ENCODE assay signal across 21 mouse cellular contexts in genomic region chr10:21979286-21979965, GRCm38 (mm10).
DNase-seq lines count a peak whose midpoint lies in the region; ATAC-seq lines count a peak whose summit lies in the region.
"Had no signal": no experiment of that assay in that cellular context is flagged by ENCODE, and none has a peak within 500 bp of the region (broad histone marks: within the 10 kb centered on the region; RNA-seq: fewer than 3 reads in every experiment).

No protein-coding gene starts in this region.

- peaks cover 14% of the 10 kb centered on the region for H3K4me1 ChIP-seq in heart, embryonic 11.5 days (ENCODE audit: control insufficient read depth, insufficient read depth, low read length)
- H3K4me1 ChIP-seq: embryonic facial prominence, embryonic 10.5 days; hindbrain, embryonic 13.5 days had no signal

- no peak overlapping the region for H3K27ac ChIP-seq in heart, embryonic 11.5 days (ENCODE audit: low read depth, low read length)
- H3K27ac ChIP-seq: embryonic facial prominence, embryonic 10.5 days; heart, embryonic 10.5 days; heart, embryonic 15.5 days; hindbrain, embryonic 13.5 days; hindbrain, postnatal 0 days had no signal

- H3K4me3 ChIP-seq in heart, embryonic 11.5 days (ENCODE audit: low read depth, low read length) = no peak overlapping the region
- H3K4me3 ChIP-seq: embryonic facial prominence, embryonic 10.5 days; heart, embryonic 10.5 days; heart, embryonic 15.5 days; hindbrain, embryonic 13.5 days had no signal

- no peaks in the 10 kb centered on the region for H3K9me3 ChIP-seq in heart, embryonic 11.5 days (replicated peaks; ENCODE audit: control insufficient read depth, low read length)
- H3K9me3 ChIP-seq: embryonic facial prominence, embryonic 10.5 days; heart, embryonic 10.5 days; heart, embryonic 15.5 days; hindbrain, embryonic 13.5 days had no signal

- no peak overlapping the region for H3K9ac ChIP-seq in heart, embryonic 11.5 days (ENCODE audit: low read depth, low read length)
- H3K9ac ChIP-seq: heart, embryonic 15.5 days; hindbrain, embryonic 13.5 days had no signal

- no peaks in the 10 kb centered on the region for H3K36me3 ChIP-seq in heart, embryonic 11.5 days (ENCODE audit: control insufficient read depth, insufficient read depth, low read length)
- H3K36me3 ChIP-seq: embryonic facial prominence, embryonic 10.5 days; heart, embryonic 10.5 days; heart, embryonic 15.5 days; hindbrain, embryonic 13.5 days had no signal

- WGBS in heart, embryonic 11.5 days (ENCODE audit: insufficient replicate concordance) = 77% methylated on average over 5 of the region's 5 CpGs

- H3K4me2 ChIP-seq in heart, embryonic 11.5 days = no peak overlapping the region
- H3K4me2 ChIP-seq: heart, embryonic 15.5 days; hindbrain, embryonic 13.5 days had no signal

- no peak for ATAC-seq in heart, embryonic 11.5 days (replicated peaks; ENCODE audit: insufficient number of reproducible peaks, low FRiP score, low TSS enrichment)
- ATAC-seq: activated CD4-positive, CD25-positive, alpha-beta regulatory T cell, adult 4 months; forebrain, embryonic 14.5 days; hindbrain, postnatal 0 days had no signal

- intact Hi-C loops in left cerebral cortex, postnatal 25 days (cut with DNase I) = no loop called here

- DNase-seq in ES-CJ7 (ENCODE audit: low read depth, low spot score) (peak; percentile 78), R1 (ENCODE audit: low read depth, low spot score) (peak; percentile 84)
- DNase-seq in adrenal gland, postnatal 10 days = peak; percentile 69
- DNase-seq in spleen, postnatal 10 days (ENCODE audit: low spot score in 2 of 2) = no peak
- DNase-seq in left cerebral cortex, postnatal 25 days (ENCODE audit: low spot score in 2 of 2) = no peak
- DNase-seq in gastrocnemius, adult 18-20 months (ENCODE audit: low spot score) = no peak
- DNase-seq: cerebellum, adult 18-20 months; cerebellum, postnatal 10 days; gastrocnemius, postnatal 36 days; heart, adult 11 months; heart, postnatal 14 days; kidney, adult 11 months; kidney, adult 9 months had no signal

- no peaks in the 10 kb centered on the region for H3K27me3 ChIP-seq in heart, embryonic 11.5 days (ENCODE audit: control insufficient read depth, insufficient read depth, low read length)
- H3K27me3 ChIP-seq: heart, embryonic 15.5 days; hindbrain, embryonic 13.5 days had no signal

Comparison
In these comparisons a context has a peak if more than half of its experiments do, and no peak if none do; other contexts are left out.
1. DNase-seq: peak in ES-CJ7 (single experiment), R1 (single experiment) and adrenal gland, postnatal 10 days (single experiment); none in spleen, postnatal 10 days (0 of 2), left cerebral cortex, postnatal 25 days (0 of 2) and gastrocnemius, adult 18-20 months (single experiment).